Mouse (Mus musculus): ENCODE measurements around the gene Txnl4b.

- TF ChIP-seq CTCF (IDR thresholded peaks at IDR 0.05; ENCODE audit: low read depth, low read length) (no peak), POLR2A (IDR thresholded peaks at IDR 0.05; ENCODE audit: insufficient read depth, low read length) (no peak), EP300 (IDR thresholded peaks at IDR 0.05; ENCODE audit: insufficient read depth, low read depth, low read length) (no peak)
These were observed 25.7 kb downstream of the Txnl4b start for GRCm38 (mm10) chr8:109591367-109591766.

Measured in ES-Bruce4 (cell line).